Mouse (Mus musculus): ENCODE results near the gene Slc5a4b.
"Not testable (repeated sequence)": the region's sequence is repeated elsewhere in the genome, so short reads cannot be mapped to it uniquely, and the experiment has no call there.

GRCm38 (mm10) chr10:76077008-76077407 is 33.8 kb downstream of the Slc5a4b start:
- not testable (repeated sequence) for TF ChIP-seq CTCF, POLR2A (IDR thresholded peaks at IDR 0.05; ENCODE audit: extremely low read depth, insufficient read depth, low read length)

All from cortical plate, adult 2 months (tissue).